Mouse (Mus musculus) embryo, embryonic 10.5 days (tissue): ENCODE results near the gene Ppp4r1.
A peak's percentile ranks its signal among the peaks of the same experiment; 100 is the strongest.

Source experiments
- DNase-seq: peaks from one replicate; pipeline ENCODE4 v3.0.0-alpha.2; 2015; ENCODE audit warnings: low spot score

Gene Ppp4r1

GRCm38 (mm10) chr17:65802026-65802425 lies 19.7 kb downstream of the Ppp4r1 start:
- no peak for DNase-seq

- no peak for DNase-seq
These were observed 23.6 kb downstream of the Ppp4r1 start for GRCm38 (mm10) chr17:65805966-65806365.

GRCm38 (mm10) chr17:65806416-65806815 lies 24.0 kb downstream of the Ppp4r1 start:
- no peak for DNase-seq

- no peak for DNase-seq
These were observed 28.7 kb downstream of the Ppp4r1 start for GRCm38 (mm10) chr17:65811032-65811431.

GRCm38 (mm10) chr17:65813763-65814162 lies 31.4 kb downstream of the Ppp4r1 start:
- DNase-seq: no peak

- DNase-seq: no peak
These were observed 37.8 kb downstream of the Ppp4r1 start for GRCm38 (mm10) chr17:65820197-65820596.

GRCm38 (mm10) chr17:65822423-65822822 lies 40.0 kb downstream of the Ppp4r1 start:
- DNase-seq: no peak

- no peak for DNase-seq
These were observed 41.9 kb downstream of the Ppp4r1 start for GRCm38 (mm10) chr17:65824246-65824645.

- DNase-seq: no peak
These were observed 43.9 kb downstream of the Ppp4r1 start for GRCm38 (mm10) chr17:65826257-65826656.

GRCm38 (mm10) chr17:65827119-65827840 lies 44.9 kb downstream of the Ppp4r1 start:
- peak; percentile 13 for DNase-seq

- no peak for DNase-seq
These were observed 45.5 kb downstream of the Ppp4r1 start for GRCm38 (mm10) chr17:65827904-65828303.

- no peak for DNase-seq
These were observed 46.6 kb downstream of the Ppp4r1 start for GRCm38 (mm10) chr17:65828951-65829350.

GRCm38 (mm10) chr17:65830216-65830863 lies 48.0 kb downstream of the Ppp4r1 start:
- DNase-seq: no peak

- no peak for DNase-seq
These were observed 51.5 kb downstream of the Ppp4r1 start for GRCm38 (mm10) chr17:65833891-65834290.

GRCm38 (mm10) chr17:65836746-65837145 lies 54.4 kb downstream of the Ppp4r1 start:
- DNase-seq: no peak

GRCm38 (mm10) chr17:65839541-65840256 lies 57.3 kb downstream of the Ppp4r1 start:
- peak; percentile 14 for DNase-seq

- DNase-seq: no peak
These were observed 60.5 kb downstream of the Ppp4r1 start for GRCm38 (mm10) chr17:65842669-65843381.

GRCm38 (mm10) chr17:65845423-65845822 lies 63.0 kb downstream of the Ppp4r1 start:
- DNase-seq: no peak

- no peak for DNase-seq
These were observed 65.5 kb downstream of the Ppp4r1 start for GRCm38 (mm10) chr17:65847694-65848449.

GRCm38 (mm10) chr17:65850487-65850886 lies 68.1 kb downstream of the Ppp4r1 start:
- DNase-seq: no peak

- no peak for DNase-seq
These were observed 69.4 kb downstream of the Ppp4r1 start for GRCm38 (mm10) chr17:65851749-65852148.

- DNase-seq: no peak
These were observed 71.0 kb downstream of the Ppp4r1 start for GRCm38 (mm10) chr17:65853326-65853725.
